Mouse (Mus musculus) brown adipose tissue, adult 24 weeks (tissue): ENCODE measurements around the gene Gm4559. TPM values are rescaled to one million over a fixed set of nuclear protein-coding genes. Genes with fewer than 3 reads are reported as not detected.

ENCODE experiments used
- polyA plus RNA-seq: library from polyadenylated mRNA; stranded (reverse); fragments of >200 nt; gene quantifications from 2 replicates; pipeline ENCODE4 v1.2.4, GENCODE M21; 2012; ENCODE audit not compliant: missing spikeins, insufficient read depth, insufficient read length

Gene Gm4559
- polyA plus RNA-seq, 1 experiment = not detected

Other genes starting within 250 kb of the Gm4559 start
- 29.6 and 34.7 TPM in 2 replicates for gene Mob2, start 213.3 kb downstream of the Gm4559 start, polyA plus RNA-seq
- gene Dusp8, start 178.5 kb downstream of the Gm4559 start, polyA plus RNA-seq = 6.7 and 8.2 TPM in 2 replicates
- gene Gm45618, start 153.6 kb downstream of the Gm4559 start, polyA plus RNA-seq = not detected in 2 replicates
- gene Gm39115, start 138.3 kb downstream of the Gm4559 start, polyA plus RNA-seq = not detected in 2 replicates
- not detected in 2 replicates for gene Gm45337, start 129.8 kb downstream of the Gm4559 start, polyA plus RNA-seq
- not detected in 2 replicates for gene Gm29735, start 117.2 kb downstream of the Gm4559 start, polyA plus RNA-seq
- not detected in 2 replicates for gene Gm4553, start 108.6 kb downstream of the Gm4559 start, polyA plus RNA-seq
- not detected in 2 replicates for gene Krtap5-2, start 98.4 kb downstream of the Gm4559 start, polyA plus RNA-seq
- gene Gm10153, start 84.0 kb downstream of the Gm4559 start, polyA plus RNA-seq = not detected in 2 replicates
- not detected in 2 replicates for gene Krtap5-3, start 73.0 kb downstream of the Gm4559 start, polyA plus RNA-seq
- gene Gm7579, start 62.5 kb downstream of the Gm4559 start, polyA plus RNA-seq = not detected in 2 replicates
- gene Krtap5-5, start 44.4 kb downstream of the Gm4559 start, polyA plus RNA-seq = not detected in 2 replicates
- not detected in 2 replicates for gene Gm40460, start 33.3 kb downstream of the Gm4559 start, polyA plus RNA-seq
- not detected in 2 replicates for gene Gm2431, start 16.0 kb downstream of the Gm4559 start, polyA plus RNA-seq
- not detected in 2 replicates for gene Krtap5-1, start 22.8 kb upstream of the Gm4559 start, polyA plus RNA-seq
- gene Krtap5-4, start 29.2 kb upstream of the Gm4559 start, polyA plus RNA-seq = not detected in 2 replicates
- 1.5 TPM in 1 of 2 replicates, not detected in the other for gene Ifitm10, start 99.4 kb upstream of the Gm4559 start, polyA plus RNA-seq
- gene Gm49369, start 108.3 kb upstream of the Gm4559 start, polyA plus RNA-seq = 3.0 and 3.8 TPM in 2 replicates
- gene Ctsd, start 113.7 kb upstream of the Gm4559 start, polyA plus RNA-seq = 1,099 and 1,150 TPM in 2 replicates
- gene Syt8, start 160.5 kb upstream of the Gm4559 start, polyA plus RNA-seq = not detected in 2 replicates
- gene Tnni2, start 167.4 kb upstream of the Gm4559 start, polyA plus RNA-seq = 232 and 484 TPM in 2 replicates
- gene Lsp1, start 186.4 kb upstream of the Gm4559 start, polyA plus RNA-seq = 18.0 and 22.8 TPM in 2 replicates
- 455 and 586 TPM in 2 replicates for gene Tnnt3, start 224.5 kb upstream of the Gm4559 start, polyA plus RNA-seq